Mouse (Mus musculus) limb, embryonic 13.5 days (tissue): ENCODE measurements around the gene Clasp1. TPM values are rescaled to one million over a fixed set of nuclear protein-coding genes. Genes with fewer than 3 reads are reported as not detected.
A peak's percentile ranks its signal among the peaks of the same experiment; 100 is the strongest.

Experiments used
- ATAC-seq: fragments of 200-750 bp; cut with Nextera tagmentation; 2 replicates; pipeline ENCODE4 v1.8.0; 2017; ENCODE audit warnings: low read depth, moderate number of reproducible peaks, moderate TSS enrichment; ENCODE audit not compliant: low FRiP score
- H3K27ac ChIP-seq: fragments of 300-500 bp; sonication (generic); 2 replicates; pipeline ENCODE4 v1.5.1; 2015; ENCODE audit warnings: inconsistent platforms, mild to moderate bottlenecking, moderate library complexity
- H3K27me3 ChIP-seq: fragments of 300-500 bp; sonication (generic); 2 replicates; pipeline ENCODE4 v1.6.1; 2015; ENCODE audit warnings: mild to moderate bottlenecking, inconsistent platforms
- H3K36me3 ChIP-seq: fragments of 300-500 bp; sonication (generic); 2 replicates; pipeline ENCODE4 v1.6.1; 2015; ENCODE audit warnings: inconsistent platforms, mild to moderate bottlenecking, moderate library complexity
- H3K4me1 ChIP-seq: fragments of 300-500 bp; sonication (generic); 2 replicates; pipeline ENCODE4 v1.6.1; 2015; ENCODE audit warnings: inconsistent platforms
- H3K4me2 ChIP-seq: fragments of 300-500 bp; sonication (generic); replicated peaks from 2 replicates; pipeline ENCODE4 v1.6.1; 2015; ENCODE audit warnings: inconsistent platforms, mild to moderate bottlenecking, moderate library complexity
- H3K4me3 ChIP-seq: fragments of 300-500 bp; sonication (generic); 2 replicates; pipeline ENCODE4 v1.5.1; 2015; ENCODE audit warnings: moderate library complexity, mild to moderate bottlenecking, inconsistent platforms
- H3K9ac ChIP-seq: fragments of 300-500 bp; sonication (generic); 2 replicates; pipeline ENCODE4 v1.6.1; 2015; ENCODE audit warnings: mild to moderate bottlenecking, inconsistent platforms
- H3K9me3 ChIP-seq: fragments of 300-500 bp; sonication (generic); 2 replicates; pipeline ENCODE4 v1.6.1; 2016; ENCODE audit warnings: inconsistent platforms
- WGBS: fragments of 180-500 bp; shearing (Covaris S2); methylation state at CpG from one replicate; pipeline ENCODE4 v1.1.7; 2015; 5-methylcytosine and 5-hydroxymethylcytosine counted together
- polyA plus RNA-seq: library from polyadenylated mRNA; unstranded; fragments of >200 nt; fragmentation: Nextera tagmentation; extraction: Ambion mirVana; gene quantifications from 2 replicates; pipeline ENCODE4 v1.2.1, GENCODE M21; 2015

Gene Clasp1
- polyA plus RNA-seq, 1 experiment from 2014 or later: 66.3 TPM

GRCm38 (mm10) chr1:118390266-118390660 is 1.4 kb downstream of the Clasp1 start:
- Histone ChIP-seq H3K4me2 (peak overlapping the region; percentile 77), H3K27me3 (no peaks in the 10 kb centered on the region), H3K27ac (no peak overlapping the region), H3K9me3 (no peaks in the 10 kb centered on the region), H3K36me3 (peaks cover 14% of the 10 kb centered on the region), H3K4me1 (peaks cover 19% of the 10 kb centered on the region), H3K9ac (peak overlapping the region; percentile 95), H3K4me3 (peak overlapping the region; percentile 95)
- ATAC-seq: no peak
- 15% methylated on average over 8 of the region's 8 CpGs for WGBS

GRCm38 (mm10) chr1:118390871-118391387 is 2.1 kb downstream of the Clasp1 start:
- no peaks in the 10 kb centered on the region for H3K27me3 ChIP-seq
- peak overlapping the region; percentile 77 for H3K4me2 ChIP-seq
- H3K9me3 ChIP-seq: no peaks in the 10 kb centered on the region
- H3K9ac ChIP-seq: peak overlapping the region; percentile 95
- H3K4me3 ChIP-seq: peak overlapping the region; percentile 95
- ATAC-seq: no peak
- WGBS: 68% methylated on average over 2 of the region's 2 CpGs
- no peak overlapping the region for H3K27ac ChIP-seq
- peaks cover 19% of the 10 kb centered on the region for H3K4me1 ChIP-seq
- peaks cover 17% of the 10 kb centered on the region for H3K36me3 ChIP-seq

GRCm38 (mm10) chr1:118392246-118392645 is 3.4 kb downstream of the Clasp1 start:
- peaks cover 27% of the 10 kb centered on the region for H3K36me3 ChIP-seq
- H3K4me3 ChIP-seq: no peak overlapping the region
- H3K9me3 ChIP-seq: no peaks in the 10 kb centered on the region
- 97% methylated on average over 2 of the region's 2 CpGs for WGBS
- no peak overlapping the region for H3K27ac ChIP-seq
- no peaks in the 10 kb centered on the region for H3K27me3 ChIP-seq
- ATAC-seq: no peak
- peaks cover 19% of the 10 kb centered on the region for H3K4me1 ChIP-seq
- no peak overlapping the region for H3K9ac ChIP-seq
- no peak overlapping the region for H3K4me2 ChIP-seq

- Histone ChIP-seq H3K4me3 (no peak overlapping the region), H3K4me2 (no peak overlapping the region), H3K9ac (no peak overlapping the region), H3K27me3 (no peaks in the 10 kb centered on the region), H3K27ac (no peak overlapping the region), H3K9me3 (no peaks in the 10 kb centered on the region), H3K4me1 (peaks cover 24% of the 10 kb centered on the region), H3K36me3 (peaks cover 27% of the 10 kb centered on the region)
- 87% methylated on average over 3 of the region's 3 CpGs for WGBS
- no peak for ATAC-seq
Observed at GRCm38 (mm10) chr1:118393916-118394315, 5.1 kb downstream of the Clasp1 start.

GRCm38 (mm10) chr1:118397866-118398265 is 9.0 kb downstream of the Clasp1 start:
- peaks cover 31% of the 10 kb centered on the region for H3K36me3 ChIP-seq
- no peaks in the 10 kb centered on the region for H3K27me3 ChIP-seq
- no peak overlapping the region for H3K27ac ChIP-seq
- no peak overlapping the region for H3K4me3 ChIP-seq
- H3K4me1 ChIP-seq: peaks cover 19% of the 10 kb centered on the region; the same call in 1 of the 2 replicates
- H3K9me3 ChIP-seq: no peaks in the 10 kb centered on the region
- no peak overlapping the region for H3K9ac ChIP-seq
- no peak for ATAC-seq
- H3K4me2 ChIP-seq: no peak overlapping the region
- 94% methylated on average over 9 of the region's 9 CpGs for WGBS

GRCm38 (mm10) chr1:118398567-118398966 is 9.7 kb downstream of the Clasp1 start:
- Histone ChIP-seq H3K4me2 (no peak overlapping the region), H3K9me3 (no peaks in the 10 kb centered on the region), H3K4me1 (peaks cover 19% of the 10 kb centered on the region; the same call in 1 of the 2 replicates), H3K36me3 (peaks cover 34% of the 10 kb centered on the region), H3K27me3 (no peaks in the 10 kb centered on the region), H3K4me3 (no peak overlapping the region), H3K9ac (no peak overlapping the region), H3K27ac (peak overlapping the region; percentile 10; the same call in 1 of the 2 replicates)
- 64% methylated on average over 6 of the region's 6 CpGs for WGBS
- no peak for ATAC-seq

GRCm38 (mm10) chr1:118399625-118400310 is 10.9 kb downstream of the Clasp1 start:
- Histone ChIP-seq H3K4me3 (no peak overlapping the region), H3K4me2 (no peak overlapping the region), H3K9ac (no peak overlapping the region), H3K4me1 (peaks cover 19% of the 10 kb centered on the region; the same call in 1 of the 2 replicates), H3K27ac (no peak overlapping the region; the same call in 1 of the 2 replicates), H3K36me3 (peaks cover 23% of the 10 kb centered on the region), H3K27me3 (no peaks in the 10 kb centered on the region), H3K9me3 (no peaks in the 10 kb centered on the region)
- ATAC-seq: no peak
- 81% methylated on average over 8 of the region's 8 CpGs for WGBS

GRCm38 (mm10) chr1:118401991-118402390 is 13.1 kb downstream of the Clasp1 start:
- Histone ChIP-seq H3K9me3 (no peaks in the 10 kb centered on the region), H3K4me1 (peaks cover 19% of the 10 kb centered on the region; the same call in 1 of the 2 replicates), H3K27ac (no peak overlapping the region), H3K27me3 (no peaks in the 10 kb centered on the region), H3K4me2 (no peak overlapping the region), H3K4me3 (no peak overlapping the region), H3K36me3 (peaks cover 12% of the 10 kb centered on the region), H3K9ac (no peak overlapping the region)
- 82% methylated on average over 4 of the region's 4 CpGs for WGBS
- ATAC-seq: no peak

GRCm38 (mm10) chr1:118402556-118402955 is 13.7 kb downstream of the Clasp1 start:
- Histone ChIP-seq H3K27me3 (no peaks in the 10 kb centered on the region), H3K4me2 (no peak overlapping the region), H3K4me3 (no peak overlapping the region), H3K9me3 (no peaks in the 10 kb centered on the region), H3K36me3 (peaks cover 12% of the 10 kb centered on the region), H3K9ac (no peak overlapping the region), H3K4me1 (peaks cover 19% of the 10 kb centered on the region; the same call in 1 of the 2 replicates), H3K27ac (no peak overlapping the region)
- ATAC-seq: no peak
- 46% methylated on average over 8 of the region's 8 CpGs for WGBS

- Histone ChIP-seq H3K4me2 (no peak overlapping the region), H3K36me3 (peaks cover 12% of the 10 kb centered on the region), H3K27me3 (no peaks in the 10 kb centered on the region), H3K4me3 (no peak overlapping the region), H3K9me3 (no peaks in the 10 kb centered on the region), H3K9ac (no peak overlapping the region), H3K27ac (no peak overlapping the region), H3K4me1 (peaks cover 17% of the 10 kb centered on the region; the same call in 1 of the 2 replicates)
- WGBS: 91% methylated on average over 6 of the region's 6 CpGs
- ATAC-seq: no peak
Observed at GRCm38 (mm10) chr1:118402966-118403365, 14.1 kb downstream of the Clasp1 start.

- no peak for ATAC-seq
- no peaks in the 10 kb centered on the region for H3K27me3 ChIP-seq
- 70% methylated on average over 3 of the region's 3 CpGs for WGBS
- peaks cover 13% of the 10 kb centered on the region; the same call in 1 of the 2 replicates for H3K4me1 ChIP-seq
- H3K36me3 ChIP-seq: peaks cover 12% of the 10 kb centered on the region
- H3K27ac ChIP-seq: no peak overlapping the region
- no peak overlapping the region for H3K9ac ChIP-seq
- H3K9me3 ChIP-seq: no peaks in the 10 kb centered on the region
- H3K4me3 ChIP-seq: no peak overlapping the region
- no peak overlapping the region for H3K4me2 ChIP-seq
Observed at GRCm38 (mm10) chr1:118403440-118403839, 14.6 kb downstream of the Clasp1 start.

- Histone ChIP-seq H3K9ac (no peak overlapping the region), H3K9me3 (no peaks in the 10 kb centered on the region), H3K27me3 (no peaks in the 10 kb centered on the region), H3K4me2 (no peak overlapping the region), H3K4me3 (no peak overlapping the region), H3K27ac (no peak overlapping the region), H3K36me3 (peaks cover 15% of the 10 kb centered on the region), H3K4me1 (no peaks in the 10 kb centered on the region)
- WGBS: 87% methylated on average over 7 of the region's 7 CpGs
- no peak for ATAC-seq
Observed at GRCm38 (mm10) chr1:118407586-118408250, 18.9 kb downstream of the Clasp1 start.
